Mouse (Mus musculus) ovary, postnatal 10 days (tissue): ENCODE measurements around the gene Cacna1c.

Experiments used
- DNase-seq: peaks from one replicate; pipeline ENCODE4 v3.0.0; 2022; ENCODE audit warnings: low spot score

The Cacna1c gene

GRCm38 (mm10) chr6:118673974-118674695 lies 522.1 kb downstream of the Cacna1c start:
- no peak for DNase-seq

GRCm38 (mm10) chr6:118653331-118653730 lies 542.9 kb downstream of the Cacna1c start:
- no peak for DNase-seq

GRCm38 (mm10) chr6:118649121-118649783 lies 547.0 kb downstream of the Cacna1c start:
- DNase-seq: no peak

GRCm38 (mm10) chr6:118646265-118647061 lies 549.8 kb downstream of the Cacna1c start:
- DNase-seq: peak; percentile 36

- DNase-seq: no peak
Observed at GRCm38 (mm10) chr6:118644866-118645265, 551.4 kb downstream of the Cacna1c start.

- no peak for DNase-seq
Observed at GRCm38 (mm10) chr6:118643541-118643940, 552.7 kb downstream of the Cacna1c start.

- DNase-seq: no peak
Observed at GRCm38 (mm10) chr6:118641671-118642325, 554.4 kb downstream of the Cacna1c start.

GRCm38 (mm10) chr6:118639816-118640215 lies 556.4 kb downstream of the Cacna1c start:
- no peak for DNase-seq

- DNase-seq: no peak
Observed at GRCm38 (mm10) chr6:118638911-118639310, 557.3 kb downstream of the Cacna1c start.

- no peak for DNase-seq
Observed at GRCm38 (mm10) chr6:118632491-118632890, 563.7 kb downstream of the Cacna1c start.

GRCm38 (mm10) chr6:118630006-118630405 lies 566.2 kb downstream of the Cacna1c start:
- no peak for DNase-seq

- no peak for DNase-seq
Observed at GRCm38 (mm10) chr6:118626246-118626645, 570.0 kb downstream of the Cacna1c start.

GRCm38 (mm10) chr6:118623609-118624008 lies 572.6 kb downstream of the Cacna1c start:
- no peak for DNase-seq

GRCm38 (mm10) chr6:118621866-118622265 lies 574.4 kb downstream of the Cacna1c start:
- no peak for DNase-seq

- DNase-seq: no peak
Observed at GRCm38 (mm10) chr6:118621406-118621805, 574.8 kb downstream of the Cacna1c start.

GRCm38 (mm10) chr6:118608906-118609305 lies 587.3 kb downstream of the Cacna1c start:
- DNase-seq: no peak

GRCm38 (mm10) chr6:118605974-118606373 lies 590.2 kb downstream of the Cacna1c start:
- no peak for DNase-seq

GRCm38 (mm10) chr6:118603825-118604224 lies 592.4 kb downstream of the Cacna1c start:
- no peak for DNase-seq

GRCm38 (mm10) chr6:118595681-118596055 lies 600.5 kb downstream of the Cacna1c start:
- no peak for DNase-seq

GRCm38 (mm10) chr6:118594833-118595680 lies 601.2 kb downstream of the Cacna1c start:
- no peak for DNase-seq

GRCm38 (mm10) chr6:118594070-118594469 lies 602.1 kb downstream of the Cacna1c start:
- DNase-seq: no peak
